Mouse (Mus musculus): Measurements from ENCODE around the gene Cacnb4. TPM values are rescaled to one million over a fixed set of nuclear protein-coding genes. Genes with fewer than 3 reads are reported as not detected.

The Cacnb4 gene
- polyA plus RNA-seq, 1 experiment from 2014 or later: 6.6 TPM

DNA sequence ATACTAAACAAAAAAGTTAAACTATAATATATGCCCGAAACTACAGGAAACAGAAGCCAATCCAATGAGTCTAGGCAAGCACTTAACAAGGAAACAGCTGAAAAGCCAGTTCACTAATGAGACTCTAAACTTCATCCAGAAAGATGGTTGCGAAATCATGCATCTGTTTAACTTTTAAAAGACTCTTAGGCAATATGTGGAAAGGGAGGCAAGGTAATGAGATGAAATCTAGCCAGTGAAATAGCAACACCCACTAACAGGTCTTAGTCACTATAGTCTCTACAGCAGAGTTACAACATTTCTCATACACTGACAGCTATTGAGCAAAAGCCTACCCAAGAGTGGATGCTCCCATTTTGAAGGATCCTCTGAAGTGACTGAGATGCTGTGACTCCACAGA lies 74.4 kb downstream of the Cacnb4 start:
- WGBS: 89% methylated on average over 2 of the region's 2 CpGs
- no peaks in the 10 kb centered on the region for H3K9me3 ChIP-seq (replicated peaks)
- no peaks in the 10 kb centered on the region for H3K27me3 ChIP-seq
- H3K4me1 ChIP-seq: no peaks in the 10 kb centered on the region
- no peak overlapping the region for H3K9ac ChIP-seq
- no peak overlapping the region for H3K4me2 ChIP-seq
- no peak overlapping the region for H3K4me3 ChIP-seq
- no peak overlapping the region for H3K27ac ChIP-seq
- H3K36me3 ChIP-seq (ENCODE audit: poor library complexity, severe bottlenecking): no peaks in the 10 kb centered on the region
- no peak for ATAC-seq

DNA sequence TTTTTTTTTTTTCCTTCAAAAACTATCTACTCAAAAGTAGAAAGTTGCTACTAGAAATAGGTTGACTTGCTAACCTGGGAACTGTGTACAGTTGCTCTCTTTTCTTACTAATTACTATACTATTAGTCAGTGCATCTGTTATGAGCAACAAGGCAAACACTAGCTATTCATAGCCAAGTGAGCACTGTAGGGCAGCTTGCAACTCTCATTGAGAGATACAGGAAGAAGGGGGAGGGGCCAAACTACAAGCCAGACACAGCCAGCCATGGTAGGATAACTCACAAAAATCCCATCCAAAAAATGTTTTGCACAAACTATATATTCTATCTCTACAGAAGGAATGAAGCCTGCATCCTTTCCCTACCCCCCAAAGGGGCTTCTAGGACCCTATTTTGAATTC lies 79.1 kb downstream of the Cacnb4 start:
- no peak overlapping the region for H3K4me2 ChIP-seq
- H3K27me3 ChIP-seq: no peaks in the 10 kb centered on the region
- H3K4me1 ChIP-seq: peaks cover 4% of the 10 kb centered on the region; the same call in 1 of the 2 replicates
- no peak overlapping the region for H3K4me3 ChIP-seq
- H3K9ac ChIP-seq: no peak overlapping the region
- H3K36me3 ChIP-seq (ENCODE audit: poor library complexity, severe bottlenecking): no peaks in the 10 kb centered on the region
- H3K27ac ChIP-seq: no peak overlapping the region
- H3K9me3 ChIP-seq (replicated peaks): no peaks in the 10 kb centered on the region
- ATAC-seq: no peak

DNA sequence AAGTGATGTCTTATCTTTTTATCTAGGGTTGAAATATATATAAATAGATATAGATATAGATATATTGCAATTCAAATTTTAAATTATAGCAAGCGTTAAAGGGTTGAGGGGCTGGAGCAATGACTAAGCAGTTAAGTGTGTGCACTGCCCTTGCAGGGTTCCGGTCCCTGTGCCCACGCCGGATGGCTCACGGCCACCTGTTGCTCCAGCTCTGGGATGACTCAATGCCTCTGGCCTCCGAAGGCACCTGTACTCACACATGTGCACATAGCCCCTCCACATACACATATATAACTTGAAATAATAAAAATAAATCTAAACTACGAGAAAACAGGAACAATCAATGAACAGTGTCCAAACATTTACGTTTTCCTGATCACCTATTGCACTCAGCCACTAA lies 82.8 kb downstream of the Cacnb4 start:
- H3K4me1 ChIP-seq: peaks cover 15% of the 10 kb centered on the region
- no peaks in the 10 kb centered on the region for H3K36me3 ChIP-seq (ENCODE audit: poor library complexity, severe bottlenecking)
- H3K9ac ChIP-seq: no peak overlapping the region
- ATAC-seq: no peak
- H3K9me3 ChIP-seq (replicated peaks): no peaks in the 10 kb centered on the region
- H3K4me2 ChIP-seq: no peak overlapping the region
- H3K4me3 ChIP-seq: no peak overlapping the region
- no peaks in the 10 kb centered on the region for H3K27me3 ChIP-seq
- H3K27ac ChIP-seq: no peak overlapping the region
- WGBS: 96% methylated on average over 8 of the region's 8 CpGs

DNA sequence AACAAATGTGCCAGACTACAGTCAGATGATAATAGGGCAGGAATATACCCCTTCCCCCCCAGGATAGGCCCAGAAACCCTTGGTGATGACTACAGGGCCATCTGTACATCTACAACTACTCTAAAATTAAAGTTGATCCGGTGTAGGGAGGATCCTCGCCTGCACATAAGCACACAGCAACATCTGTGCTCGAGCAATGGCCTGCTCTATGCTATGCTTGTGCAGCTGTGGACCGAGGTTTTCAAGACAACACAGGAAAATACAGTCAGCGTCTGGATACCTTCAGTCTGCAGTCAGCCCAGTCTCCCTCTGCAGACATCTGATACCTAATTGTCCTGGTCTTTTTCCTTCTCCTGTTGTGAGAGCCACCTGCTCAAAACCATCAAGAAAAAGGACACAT lies 83.4 kb downstream of the Cacnb4 start:
- H3K9ac ChIP-seq: no peak overlapping the region
- no peaks in the 10 kb centered on the region for H3K27me3 ChIP-seq
- peaks cover 15% of the 10 kb centered on the region for H3K4me1 ChIP-seq
- H3K4me2 ChIP-seq: no peak overlapping the region
- no peak overlapping the region for H3K27ac ChIP-seq
- H3K4me3 ChIP-seq: no peak overlapping the region
- H3K36me3 ChIP-seq (ENCODE audit: poor library complexity, severe bottlenecking): no peaks in the 10 kb centered on the region
- 73% methylated on average over 5 of the region's 5 CpGs for whole genome bisulfite sequencing
- no peaks in the 10 kb centered on the region for H3K9me3 ChIP-seq (replicated peaks)
- no peak for ATAC-seq

DNA sequence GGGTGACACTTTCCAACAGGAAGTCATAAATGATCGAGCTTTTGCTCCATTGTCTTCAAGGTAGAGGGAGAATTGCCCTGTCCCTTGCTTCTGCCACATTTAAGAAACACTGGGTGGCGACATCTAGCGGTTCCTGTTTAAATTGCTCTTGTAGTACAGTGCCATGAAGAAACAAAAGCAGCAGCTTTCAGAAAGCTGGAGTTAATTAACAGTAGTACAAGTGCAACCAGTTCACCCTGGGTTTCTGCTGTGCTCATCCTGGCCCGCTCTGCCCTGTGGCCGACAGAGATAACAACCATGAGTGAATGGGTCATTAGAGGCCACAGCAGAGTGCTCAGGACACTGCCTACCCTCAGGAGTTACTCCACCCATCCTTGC lies 85.7 kb downstream of the Cacnb4 start:
- Histone ChIP-seq H3K4me3 (no peak overlapping the region), H3K36me3 (ENCODE audit: poor library complexity, severe bottlenecking) (no peaks in the 10 kb centered on the region), H3K27me3 (no peaks in the 10 kb centered on the region), H3K27ac (peak overlapping the region; percentile 20; the same call in 1 of the 2 replicates), H3K9me3 (replicated peaks) (no peaks in the 10 kb centered on the region), H3K9ac (no peak overlapping the region), H3K4me1 (peaks cover 15% of the 10 kb centered on the region), H3K4me2 (peak overlapping the region; percentile 28; the same call in 1 of the 2 replicates)
- peak; percentile 82 for ATAC-seq
- WGBS: 3% methylated on average over 5 of the region's 5 CpGs

DNA sequence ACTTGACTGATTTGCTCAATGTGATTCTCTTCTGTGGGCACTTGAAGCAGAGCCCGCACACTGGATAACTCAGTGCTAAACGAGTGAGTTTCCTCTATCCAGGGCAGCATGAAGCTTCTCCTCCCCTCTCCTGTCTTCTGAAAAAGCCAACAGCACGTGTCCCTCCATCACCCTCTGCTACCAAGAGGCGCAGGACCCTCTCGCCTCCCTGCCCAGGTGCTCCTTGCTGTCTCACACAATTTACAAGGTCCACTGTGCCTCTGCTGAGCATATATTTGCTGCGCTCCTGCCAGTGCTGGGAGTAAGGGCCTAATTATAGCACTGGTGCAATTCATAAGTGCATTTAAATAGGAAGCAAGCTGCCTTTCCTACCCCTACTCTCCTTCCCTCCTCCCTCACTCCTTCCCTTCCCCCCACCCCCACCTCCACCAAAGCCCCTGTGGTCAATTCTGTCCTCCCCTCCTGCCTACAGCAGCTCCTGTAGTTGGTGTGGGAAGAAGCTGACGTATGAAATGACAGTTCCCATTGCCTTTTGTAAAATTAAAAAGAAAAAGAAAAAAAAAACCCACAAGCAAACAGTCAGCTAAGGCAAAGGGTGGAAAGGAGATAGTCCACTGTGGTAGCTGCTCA lies 86.2 kb downstream of the Cacnb4 start:
- Histone ChIP-seq H3K9me3 (replicated peaks) (no peaks in the 10 kb centered on the region), H3K4me1 (peaks cover 15% of the 10 kb centered on the region), H3K27ac (peak overlapping the region; percentile 20; the same call in 1 of the 2 replicates), H3K9ac (no peak overlapping the region), H3K36me3 (ENCODE audit: poor library complexity, severe bottlenecking) (no peaks in the 10 kb centered on the region), H3K4me3 (no peak overlapping the region), H3K4me2 (peak overlapping the region; percentile 28; the same call in 1 of the 2 replicates), H3K27me3 (no peaks in the 10 kb centered on the region)
- ATAC-seq: peak; percentile 39; the same call in 1 of the 2 replicates
- WGBS: 66% methylated on average over 7 of the region's 7 CpGs

DNA sequence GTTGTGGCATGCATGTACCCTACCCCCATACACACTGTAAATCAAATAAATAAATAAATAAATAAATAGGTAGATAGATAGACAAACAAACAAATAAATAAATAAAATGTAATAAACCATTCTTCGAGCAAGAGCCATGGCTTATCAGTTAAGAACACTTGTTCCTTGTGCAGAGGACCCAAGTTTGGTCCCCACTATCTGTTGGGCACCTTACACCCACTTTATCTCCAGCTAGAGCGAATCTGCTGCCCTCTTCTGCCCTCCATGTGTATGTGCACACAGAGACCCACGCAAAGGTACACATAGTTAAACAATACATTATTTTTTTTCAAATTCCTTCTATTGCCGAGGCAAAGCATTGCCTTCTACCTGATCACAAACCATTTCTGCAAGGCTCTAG lies 87.1 kb downstream of the Cacnb4 start:
- H3K27ac ChIP-seq: no peak overlapping the region
- H3K9ac ChIP-seq: no peak overlapping the region
- no peaks in the 10 kb centered on the region for H3K9me3 ChIP-seq (replicated peaks)
- H3K4me3 ChIP-seq: no peak overlapping the region
- no peak overlapping the region for H3K4me2 ChIP-seq
- 83% methylated on average over 4 of the region's 4 CpGs for WGBS
- ATAC-seq: no peak
- H3K36me3 ChIP-seq (ENCODE audit: poor library complexity, severe bottlenecking): no peaks in the 10 kb centered on the region
- H3K4me1 ChIP-seq: peaks cover 15% of the 10 kb centered on the region
- H3K27me3 ChIP-seq: no peaks in the 10 kb centered on the region

DNA sequence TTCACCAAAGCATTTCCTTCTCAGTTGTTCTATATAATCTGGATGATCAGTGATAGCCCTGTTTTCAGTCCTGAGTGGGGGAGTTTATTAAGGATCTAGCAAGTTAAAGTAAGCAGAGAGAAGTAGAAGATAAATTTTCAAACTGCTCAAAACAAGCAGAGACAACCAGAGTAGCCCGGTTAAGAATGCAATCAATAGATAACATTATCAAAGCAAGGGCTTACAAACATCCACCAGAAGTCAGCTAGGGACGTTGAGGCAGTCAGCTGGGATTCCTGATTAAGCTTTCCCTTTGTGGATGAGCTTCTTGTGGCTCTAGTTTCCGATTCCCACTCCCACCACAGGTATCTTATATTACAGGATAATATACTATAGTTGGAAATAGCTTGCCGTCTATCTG lies 91.2 kb downstream of the Cacnb4 start:
- Histone ChIP-seq H3K4me3 (no peak overlapping the region), H3K4me1 (peaks cover 3% of the 10 kb centered on the region), H3K27me3 (no peaks in the 10 kb centered on the region), H3K9me3 (replicated peaks) (no peaks in the 10 kb centered on the region), H3K36me3 (ENCODE audit: poor library complexity, severe bottlenecking) (no peaks in the 10 kb centered on the region), H3K4me2 (no peak overlapping the region), H3K27ac (no peak overlapping the region), H3K9ac (no peak overlapping the region)
- 84% methylated on average over 4 of the region's 4 CpGs for WGBS
- no peak for ATAC-seq

DNA sequence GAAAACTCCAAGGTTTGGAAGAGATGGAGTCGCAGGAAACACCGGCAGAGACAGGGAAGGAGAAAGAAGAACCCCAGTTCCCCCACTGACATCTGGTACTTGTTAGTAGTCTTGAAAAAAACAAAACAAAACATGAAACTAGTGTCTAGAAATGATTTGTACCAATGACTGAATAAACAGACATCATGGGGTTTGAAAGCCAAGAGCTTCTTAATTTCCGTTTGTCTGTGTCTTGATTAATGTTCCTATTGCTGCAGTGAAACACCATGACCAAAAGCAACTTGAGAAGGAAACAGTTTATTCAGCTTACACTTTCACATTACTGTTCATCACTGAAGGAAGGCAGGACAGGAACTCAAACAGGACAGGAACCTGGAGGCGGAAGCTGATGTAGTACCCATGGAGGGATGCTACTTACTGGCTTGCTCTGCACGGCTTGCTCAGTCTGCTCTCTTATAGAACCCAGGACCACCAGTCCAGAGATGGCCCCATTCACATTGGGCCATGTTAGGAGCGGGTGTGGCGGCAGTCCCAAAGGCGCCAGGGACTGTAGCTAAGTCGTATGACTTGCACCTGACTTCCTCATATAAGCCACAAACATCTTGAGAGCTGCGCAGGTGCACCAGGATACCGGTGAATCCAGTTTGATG lies 95.4 kb downstream of the Cacnb4 start:
- 93% methylated on average over 11 of the region's 11 CpGs for WGBS
- no peak overlapping the region for H3K9ac ChIP-seq
- H3K36me3 ChIP-seq (ENCODE audit: poor library complexity, severe bottlenecking): no peaks in the 10 kb centered on the region
- no peak overlapping the region for H3K4me2 ChIP-seq
- no peaks in the 10 kb centered on the region for H3K9me3 ChIP-seq (replicated peaks)
- no peak overlapping the region for H3K27ac ChIP-seq
- ATAC-seq: no peak
- H3K4me1 ChIP-seq: no peaks in the 10 kb centered on the region
- no peaks in the 10 kb centered on the region for H3K27me3 ChIP-seq
- H3K4me3 ChIP-seq: no peak overlapping the region

DNA sequence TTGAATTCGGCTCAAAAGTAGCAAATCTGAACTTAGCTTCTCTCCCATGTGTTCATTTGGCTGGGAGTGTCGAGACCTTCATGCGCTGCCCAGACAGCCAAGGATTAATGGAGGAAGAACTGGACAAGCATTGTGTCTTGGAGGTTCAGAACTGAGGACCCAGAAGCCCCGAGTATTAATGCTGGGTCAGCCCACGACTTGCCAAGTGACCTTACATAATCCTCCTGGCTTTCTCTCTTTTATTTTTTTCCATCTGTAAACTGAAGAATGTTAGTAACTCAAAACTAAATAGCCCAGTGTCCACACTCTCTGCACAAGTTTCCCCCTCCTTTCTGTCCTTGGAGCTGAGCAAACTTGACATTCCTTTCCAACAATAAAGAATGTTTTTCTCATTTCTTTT lies 95.9 kb downstream of the Cacnb4 start:
- no peaks in the 10 kb centered on the region for H3K36me3 ChIP-seq (ENCODE audit: poor library complexity, severe bottlenecking)
- H3K27me3 ChIP-seq: no peaks in the 10 kb centered on the region
- no peak overlapping the region for H3K4me3 ChIP-seq
- H3K4me1 ChIP-seq: no peaks in the 10 kb centered on the region
- WGBS: 64% methylated on average over 5 of the region's 5 CpGs
- no peak for ATAC-seq
- H3K9ac ChIP-seq: no peak overlapping the region
- no peak overlapping the region for H3K27ac ChIP-seq
- no peak overlapping the region for H3K4me2 ChIP-seq
- no peaks in the 10 kb centered on the region for H3K9me3 ChIP-seq (replicated peaks)

DNA sequence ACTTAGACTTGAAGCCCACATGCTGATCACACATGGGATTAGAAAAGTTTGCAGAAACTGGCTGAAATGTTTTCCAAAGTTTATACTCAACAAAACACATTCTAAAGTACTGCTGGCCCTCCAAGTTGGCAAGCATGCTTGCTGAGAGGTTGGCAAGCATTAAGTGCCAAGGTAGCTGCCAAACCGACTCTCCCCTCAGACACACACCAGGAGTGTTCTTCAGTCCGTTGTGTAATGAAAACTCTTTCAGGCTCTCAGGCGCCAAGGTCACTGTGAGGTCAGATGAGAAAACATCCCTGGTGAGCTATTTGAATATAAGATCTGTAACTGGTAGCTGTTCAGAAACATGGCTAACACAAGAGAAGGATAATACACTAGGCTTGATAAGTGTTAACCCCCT lies 97.8 kb downstream of the Cacnb4 start:
- Histone ChIP-seq H3K9ac (no peak overlapping the region), H3K27me3 (no peaks in the 10 kb centered on the region), H3K9me3 (replicated peaks) (no peaks in the 10 kb centered on the region), H3K4me1 (no peaks in the 10 kb centered on the region), H3K36me3 (ENCODE audit: poor library complexity, severe bottlenecking) (no peaks in the 10 kb centered on the region), H3K27ac (no peak overlapping the region), H3K4me2 (no peak overlapping the region), H3K4me3 (no peak overlapping the region)
- ATAC-seq: no peak
- 44% methylated on average over 3 of the region's 3 CpGs for WGBS

DNA sequence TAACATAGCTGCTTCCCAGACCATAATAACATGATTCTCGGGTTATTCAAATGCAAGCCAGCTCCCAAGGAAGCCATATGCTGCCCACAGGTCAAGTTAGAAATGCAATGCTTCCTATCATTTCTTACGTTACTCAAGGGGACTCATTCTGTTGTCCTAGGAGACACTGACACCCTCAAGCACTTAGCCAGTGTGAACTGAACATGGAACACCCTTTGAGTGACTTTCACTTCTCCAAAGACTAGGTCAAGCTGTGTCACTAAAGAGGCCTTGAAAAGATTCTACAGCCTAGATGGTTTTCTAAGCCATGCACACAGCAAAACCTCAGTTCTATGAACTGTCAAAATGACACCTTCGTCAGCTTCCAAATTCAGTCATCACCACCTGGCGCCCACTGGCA lies 98.9 kb downstream of the Cacnb4 start:
- Histone ChIP-seq H3K27ac (no peak overlapping the region), H3K4me2 (no peak overlapping the region), H3K9ac (no peak overlapping the region), H3K27me3 (no peaks in the 10 kb centered on the region), H3K4me3 (no peak overlapping the region), H3K4me1 (no peaks in the 10 kb centered on the region), H3K36me3 (ENCODE audit: poor library complexity, severe bottlenecking) (no peaks in the 10 kb centered on the region), H3K9me3 (replicated peaks) (no peaks in the 10 kb centered on the region)
- ATAC-seq: no peak
- 91% methylated on average over 4 of the region's 4 CpGs for WGBS

DNA sequence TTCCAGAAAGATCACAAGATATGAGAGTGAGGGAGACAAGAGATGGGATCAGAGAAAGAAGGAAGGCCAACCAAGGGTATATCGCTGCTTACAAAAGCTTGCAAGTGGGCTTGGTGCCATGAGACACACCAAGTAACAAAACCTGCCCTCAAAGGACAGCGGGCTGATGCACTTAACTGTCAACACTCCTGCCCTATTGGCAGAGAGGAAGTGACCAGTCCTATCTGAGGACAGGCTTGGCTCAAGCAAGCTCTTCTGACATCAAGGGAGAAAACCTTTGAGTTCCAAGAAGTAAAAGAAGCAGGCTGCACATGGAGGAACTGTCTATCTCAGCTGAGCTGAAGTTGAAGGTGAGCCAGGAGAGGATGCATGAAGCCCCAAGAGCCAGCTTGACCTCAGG lies 100.1 kb downstream of the Cacnb4 start:
- 95% methylated on average over 2 of the region's 2 CpGs for WGBS
- H3K4me1 ChIP-seq: no peaks in the 10 kb centered on the region
- H3K9me3 ChIP-seq (replicated peaks): no peaks in the 10 kb centered on the region
- no peak for ATAC-seq
- no peaks in the 10 kb centered on the region for H3K27me3 ChIP-seq
- no peak overlapping the region for H3K4me3 ChIP-seq
- no peak overlapping the region for H3K4me2 ChIP-seq
- H3K9ac ChIP-seq: no peak overlapping the region
- no peaks in the 10 kb centered on the region for H3K36me3 ChIP-seq (ENCODE audit: poor library complexity, severe bottlenecking)
- H3K27ac ChIP-seq: no peak overlapping the region

Measured in forebrain, embryonic 13.5 days (tissue).